Mouse (Mus musculus) liver, adult (tissue): ENCODE results near the gene Wscd1.

Experiments
- GATA4 ChIP-seq: IDR thresholded peaks from 2 replicates; pipeline ENCODE4 v1.6.1; 2014; ENCODE audit warnings: mild to moderate bottlenecking, low read length; ENCODE audit not compliant: insufficient replicate concordance

Wscd1 gene

GRCm38 (mm10) chr11:71763154-71763553, 13.4 kb downstream of the Wscd1 start:
- no peak for TF ChIP-seq GATA4

- no peak for TF ChIP-seq GATA4
Measured at GRCm38 (mm10) chr11:71763651-71764275, 14.0 kb downstream of the Wscd1 start.

DNA sequence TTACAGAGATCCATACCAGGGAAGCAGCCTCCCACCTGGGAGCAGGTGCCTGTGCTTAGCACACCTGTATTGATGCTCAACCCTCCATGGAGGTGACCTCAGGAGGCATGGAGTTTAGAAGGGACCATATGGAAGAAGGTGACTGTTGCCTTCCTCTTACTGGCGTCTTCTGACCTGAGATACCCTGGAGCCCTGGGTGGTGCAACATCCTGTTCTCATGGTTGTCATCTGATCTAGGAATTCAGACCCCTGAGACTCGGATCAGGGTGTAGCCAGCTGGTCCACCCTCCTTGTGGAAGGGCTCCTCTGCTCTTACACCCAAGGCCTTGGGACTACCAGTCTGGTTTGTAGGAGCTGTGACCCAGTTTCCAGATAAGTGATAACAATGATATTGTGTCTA, 15.0 kb downstream of the Wscd1 start:
- no peak for TF ChIP-seq GATA4

DNA sequence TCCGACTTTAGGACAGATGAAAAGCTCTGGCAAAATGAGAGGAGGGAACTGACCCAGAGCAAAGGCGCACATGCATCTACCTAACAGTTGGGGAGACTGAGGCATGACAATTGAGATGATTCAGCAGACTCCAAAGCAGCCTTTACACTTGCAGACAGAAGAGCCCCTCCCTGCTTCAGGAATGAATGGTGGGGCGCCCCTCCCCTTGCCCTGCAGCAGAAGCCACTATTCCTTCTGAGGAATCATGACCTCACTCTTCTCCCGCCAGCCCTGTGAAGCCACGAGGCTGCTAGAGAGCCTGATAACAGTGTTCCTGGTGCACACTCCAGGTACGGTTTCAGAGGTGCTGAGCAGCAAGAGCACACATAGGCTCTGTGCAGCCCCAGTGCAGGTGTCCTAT, 15.6 kb downstream of the Wscd1 start:
- no peak for TF ChIP-seq GATA4

DNA sequence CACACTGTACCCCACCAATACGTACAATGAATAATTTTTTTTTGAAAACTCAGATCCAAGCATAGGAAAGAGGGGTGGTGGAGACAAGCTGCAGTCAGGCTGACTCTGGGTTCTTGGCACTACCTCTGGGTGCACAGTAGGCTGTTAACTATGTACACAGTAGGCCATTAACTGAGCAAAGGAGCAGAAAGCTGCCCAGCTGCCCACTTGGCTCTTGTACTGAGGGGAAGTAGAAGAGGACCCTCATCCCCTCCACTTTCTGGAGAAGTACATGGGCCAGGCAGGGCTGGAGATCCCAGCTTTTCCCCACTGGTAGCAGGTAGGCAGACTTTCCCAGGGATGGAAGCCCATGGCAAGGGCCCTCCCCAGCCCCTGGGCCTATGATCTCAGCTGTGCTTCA, 16.7 kb downstream of the Wscd1 start:
- TF ChIP-seq GATA4 = no peak

DNA sequence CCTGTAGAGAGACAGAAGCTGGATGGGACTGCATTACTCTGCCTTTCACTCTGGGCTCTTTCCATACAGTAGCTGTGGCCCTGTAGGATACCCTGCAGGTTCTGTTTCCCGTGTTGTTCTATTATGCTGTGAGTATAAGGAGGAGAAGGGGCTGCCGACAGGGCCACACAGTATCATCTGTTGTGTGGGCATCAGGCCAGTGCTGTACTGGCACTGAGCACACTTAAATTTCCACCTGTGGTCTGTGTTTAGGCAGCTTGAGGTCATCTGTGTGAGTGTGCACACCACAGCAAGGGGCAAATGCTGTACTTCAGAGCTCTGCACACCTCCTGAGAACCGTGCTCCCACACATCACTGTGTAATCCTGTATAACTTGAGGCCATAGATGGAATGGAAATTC, 18.0 kb downstream of the Wscd1 start:
- TF ChIP-seq GATA4 = no peak

DNA sequence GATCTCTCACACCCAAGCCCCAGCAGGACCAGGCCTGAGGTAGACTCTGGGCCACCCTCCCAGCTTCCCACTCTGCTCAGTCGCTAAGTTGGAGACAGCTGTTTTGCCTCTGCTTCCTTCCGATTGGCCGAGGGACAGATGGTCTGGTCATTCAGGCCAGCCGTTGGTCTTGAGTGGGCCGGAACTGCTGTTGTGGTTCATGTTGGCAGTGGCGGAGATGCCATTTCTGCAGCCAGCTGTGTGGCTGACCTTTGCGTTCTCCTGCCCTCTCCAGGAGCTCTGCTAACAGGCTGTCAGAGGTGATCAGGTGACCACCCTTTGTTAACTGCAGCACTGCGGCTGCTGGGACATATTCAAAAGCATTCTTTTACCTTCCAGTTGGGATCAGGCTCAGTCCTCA, 20.0 kb downstream of the Wscd1 start:
- no peak for TF ChIP-seq GATA4

DNA sequence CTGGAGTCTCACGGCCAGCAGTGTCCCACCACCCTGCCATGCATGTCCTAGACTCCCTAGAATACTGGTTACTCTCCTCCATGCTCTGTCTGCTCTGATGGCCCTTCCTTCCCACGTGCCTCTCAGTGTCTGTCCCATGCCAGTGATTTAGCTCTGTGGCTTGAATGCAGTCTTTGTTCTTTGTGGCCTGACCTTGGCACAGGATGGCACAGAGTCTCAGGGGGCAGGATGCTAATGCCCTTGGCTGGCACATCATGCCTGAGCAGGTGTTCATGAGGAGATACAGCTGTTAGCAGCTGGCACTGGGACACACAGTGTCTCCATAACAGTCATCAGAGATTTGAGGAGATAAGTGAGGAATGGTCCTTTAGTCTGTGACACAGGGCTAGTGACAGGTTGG, 20.8 kb downstream of the Wscd1 start:
- no peak for TF ChIP-seq GATA4

GRCm38 (mm10) chr11:71771074-71771473, 21.4 kb downstream of the Wscd1 start:
- no peak for TF ChIP-seq GATA4

- no peak for TF ChIP-seq GATA4
Measured at GRCm38 (mm10) chr11:71772056-71772455, 22.3 kb downstream of the Wscd1 start.

GRCm38 (mm10) chr11:71772802-71773201, 23.1 kb downstream of the Wscd1 start:
- TF ChIP-seq GATA4 = no peak

DNA sequence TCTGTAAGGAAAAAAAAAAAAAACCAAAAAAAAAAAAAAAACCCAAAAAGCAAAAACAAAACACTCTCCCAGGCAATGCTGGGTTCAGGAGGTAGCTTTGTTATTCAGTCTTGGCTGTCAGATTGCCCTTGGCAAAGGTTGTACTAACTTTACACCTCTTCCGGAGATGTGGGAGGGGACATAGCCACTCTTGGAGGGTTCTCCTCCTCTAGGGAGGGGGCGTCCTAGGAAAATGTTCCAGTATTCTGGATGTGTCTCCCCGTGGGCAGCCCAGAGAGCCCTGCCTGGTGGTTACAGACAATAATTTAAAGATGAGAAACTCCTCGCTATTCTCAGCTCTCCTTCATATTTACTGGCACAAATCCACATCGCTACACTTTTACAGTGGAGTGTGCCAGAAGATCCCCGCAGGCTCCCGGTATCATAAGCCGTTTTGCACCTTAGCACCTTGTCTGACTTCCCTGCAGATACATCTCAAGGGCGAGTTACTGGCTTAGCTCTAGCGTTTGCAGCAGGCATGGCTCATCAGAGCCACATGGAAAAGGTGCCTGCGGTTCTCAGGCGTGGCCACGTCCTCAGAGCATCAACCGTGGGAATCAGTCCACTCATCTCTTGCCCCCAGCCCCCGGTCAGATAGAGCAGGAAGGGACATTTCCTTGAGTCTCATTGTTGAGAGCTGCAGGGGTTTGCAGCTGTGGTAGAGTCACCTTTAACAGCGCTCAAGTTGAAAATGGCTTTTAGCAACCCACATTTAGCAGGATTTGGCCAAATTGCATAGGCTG, 24.5 kb downstream of the Wscd1 start:
- TF ChIP-seq GATA4 = no peak

GRCm38 (mm10) chr11:71775056-71775455, 25.3 kb downstream of the Wscd1 start:
- no peak for TF ChIP-seq GATA4

- TF ChIP-seq GATA4 = no peak
Measured at GRCm38 (mm10) chr11:71779642-71780041, 29.9 kb downstream of the Wscd1 start.

DNA sequence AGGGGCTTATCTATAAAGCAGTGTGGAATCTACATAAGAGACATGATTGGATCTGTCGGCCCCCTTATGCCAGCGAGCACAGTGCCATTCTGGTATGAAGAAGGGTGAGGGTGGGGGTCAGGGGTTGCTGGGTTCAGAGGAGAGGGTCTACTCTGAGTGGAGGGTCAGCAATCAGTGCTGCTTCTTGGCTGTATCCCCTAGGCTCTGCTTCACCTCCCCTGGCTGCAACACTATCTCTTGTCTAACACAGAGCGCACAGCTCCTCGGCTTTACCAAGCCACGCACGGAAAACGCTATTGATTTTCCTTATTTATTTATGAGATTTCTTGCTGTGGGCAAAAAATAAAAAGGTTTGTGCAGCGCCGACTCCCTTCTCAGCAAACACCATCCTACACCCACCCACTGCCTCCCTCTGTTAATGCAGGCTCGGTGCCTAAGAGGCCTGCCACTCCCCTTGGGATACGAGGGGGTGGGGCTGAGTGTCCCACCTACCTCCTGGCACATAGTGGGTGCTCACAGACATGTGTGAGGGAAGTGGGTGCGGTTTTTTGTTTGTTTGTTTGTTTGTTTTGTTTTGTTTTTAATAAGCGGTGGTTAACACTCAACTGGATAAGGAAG, 32.1 kb downstream of the Wscd1 start:
- no peak for TF ChIP-seq GATA4

GRCm38 (mm10) chr11:71785499-71785898, 35.8 kb downstream of the Wscd1 start:
- no peak for TF ChIP-seq GATA4
